Mouse (Mus musculus) midbrain, embryonic 16.5 days (tissue): ENCODE results near the gene Tas2r139. TPM values are rescaled to one million over a fixed set of nuclear protein-coding genes. Genes with fewer than 3 reads are reported as not detected.
"Not testable (repeated sequence)": the region's sequence is repeated elsewhere in the genome, so short reads cannot be mapped to it uniquely, and the experiment has no call there.

Experiments
- ATAC-seq: fragments of 200-750 bp; cut with Nextera tagmentation; 2 replicates; pipeline ENCODE4 v1.8.0; 2017; ENCODE audit warnings: moderate TSS enrichment
- H3K27ac ChIP-seq: fragments of 300-500 bp; sonication (generic); 2 replicates; pipeline ENCODE4 v1.5.1; 2014; ENCODE audit warnings: mild to moderate bottlenecking, low read length, mixed read lengths
- H3K27me3 ChIP-seq: fragments of 300-500 bp; sonication (generic); 2 replicates; pipeline ENCODE4 v1.6.1; 2014; ENCODE audit warnings: low read depth, low read length, mixed read lengths; ENCODE audit not compliant: control insufficient read depth, insufficient read depth
- H3K36me3 ChIP-seq: fragments of 300-500 bp; sonication (generic); 2 replicates; pipeline ENCODE4 v1.6.1; 2014; ENCODE audit warnings: mild to moderate bottlenecking, low read length, moderate library complexity, mixed read lengths; ENCODE audit not compliant: control insufficient read depth, insufficient read depth
- H3K4me1 ChIP-seq: fragments of 300-500 bp; sonication (generic); 2 replicates; pipeline ENCODE4 v1.6.1; 2014; ENCODE audit warnings: mild to moderate bottlenecking, low read length, mixed read lengths; ENCODE audit not compliant: control insufficient read depth, insufficient read depth
- H3K4me2 ChIP-seq: fragments of 300-500 bp; sonication (generic); 2 replicates; pipeline ENCODE4 v1.6.1; 2014; ENCODE audit warnings: mild to moderate bottlenecking, low read length, mixed read lengths
- H3K4me3 ChIP-seq: fragments of 300-500 bp; sonication (generic); 2 replicates; pipeline ENCODE4 v1.5.1; 2014; ENCODE audit warnings: low read depth, mild to moderate bottlenecking, low read length, moderate library complexity, mixed read lengths
- H3K9ac ChIP-seq: fragments of 300-500 bp; sonication (generic); 2 replicates; pipeline ENCODE4 v1.6.1; 2014; ENCODE audit warnings: low read depth, low read length, mixed read lengths
- H3K9me3 ChIP-seq: fragments of 300-500 bp; sonication (generic); replicated peaks from 2 replicates; pipeline ENCODE4 v1.6.1; 2014; ENCODE audit warnings: mild to moderate bottlenecking, low read length, mixed read lengths; ENCODE audit not compliant: control insufficient read depth, poor library complexity, severe bottlenecking
- WGBS: fragments of 180-500 bp; shearing (Covaris S2); extraction: QIAGEN DNeasy Blood & Tissue Kit; methylation state at CpG from one replicate; pipeline ENCODE4 v1.1.7; 2014; 5-methylcytosine and 5-hydroxymethylcytosine counted together
- polyA plus RNA-seq: library from polyadenylated mRNA; unstranded; fragments of >200 nt; fragmentation: Nextera tagmentation; extraction: Ambion mirVana; gene quantifications from 2 replicates; pipeline ENCODE4 v1.2.1, GENCODE M21; 2015

Tas2r139 gene
- polyA plus RNA-seq: not detected in 2 replicates

- no peak within 1 kb of the TSS for H3K4me2 ChIP-seq
- no peak within 1 kb of the TSS for H3K9ac ChIP-seq
- no peak within 1 kb of the TSS for H3K4me3 ChIP-seq
- 71% methylated on average over 3 of the region's 3 CpGs for WGBS
- H3K36me3 ChIP-seq: no peaks in the 10 kb centered on the region
- no peak within 1 kb of the TSS for H3K27ac ChIP-seq
- ATAC-seq: no peak
- H3K4me1 ChIP-seq: no peaks in the 10 kb centered on the region
- H3K9me3 ChIP-seq: no peaks in the 10 kb centered on the region
- H3K27me3 ChIP-seq: no peaks in the 10 kb centered on the region
Observed at GRCm38 (mm10) chr6:42140636-42141035, at the start of gene Tas2r139. TSS of gene Tas2r139 (plus strand) at chr6:42140936.

DNA sequence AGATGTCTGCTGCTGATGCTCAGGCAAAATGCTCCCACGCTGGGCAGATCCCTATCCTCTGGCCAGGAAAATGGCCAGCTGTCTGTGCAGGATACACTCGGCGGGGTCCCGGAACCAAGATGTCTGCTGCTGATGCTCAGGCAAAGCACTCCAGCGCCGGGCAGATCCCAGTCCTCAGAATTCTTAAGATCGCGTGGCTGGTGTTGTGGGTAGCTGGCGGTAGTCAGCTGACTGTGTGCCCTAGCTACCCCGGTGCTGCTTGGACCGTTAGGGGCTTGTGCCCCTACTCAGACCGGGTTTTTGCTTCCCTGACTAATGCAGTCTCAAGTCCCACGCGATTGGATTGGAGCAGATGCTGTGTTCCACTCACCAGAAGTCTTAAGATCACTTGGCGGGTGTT lies 10.4 kb downstream of the Tas2r139 start:
- not testable (repeated sequence) for ATAC-seq, H3K36me3 ChIP-seq

GRCm38 (mm10) chr6:42182462-42182861 lies 41.7 kb downstream of the Tas2r139 start:
- WGBS: 75% methylated on average over 1 of the region's 1 CpGs
- H3K27ac ChIP-seq: no peak overlapping the region
- ATAC-seq: no peak
- no peak overlapping the region for H3K4me3 ChIP-seq
- no peaks in the 10 kb centered on the region for H3K27me3 ChIP-seq
- no peaks in the 10 kb centered on the region for H3K36me3 ChIP-seq
- no peak overlapping the region for H3K9ac ChIP-seq
- H3K4me2 ChIP-seq: no peak overlapping the region
- no peaks in the 10 kb centered on the region for H3K4me1 ChIP-seq
- no peaks in the 10 kb centered on the region for H3K9me3 ChIP-seq

More for the DNA sequence above, 10.4 kb downstream of the Tas2r139 start:
- not testable (repeated sequence) for H3K9ac ChIP-seq, H3K27ac ChIP-seq, H3K4me3 ChIP-seq, H3K4me2 ChIP-seq, H3K27me3 ChIP-seq, H3K4me1 ChIP-seq, H3K9me3 ChIP-seq
- WGBS: 76% methylated on average over 15 of the region's 15 CpGs

- no peak overlapping the region for H3K9ac ChIP-seq
- no peaks in the 10 kb centered on the region for H3K9me3 ChIP-seq
- no peaks in the 10 kb centered on the region for H3K4me1 ChIP-seq
- no peak overlapping the region for H3K4me2 ChIP-seq
- H3K27ac ChIP-seq: no peak overlapping the region
- H3K4me3 ChIP-seq: no peak overlapping the region
- no peak for ATAC-seq
- 51% methylated on average over 3 of the region's 3 CpGs for WGBS
- no peaks in the 10 kb centered on the region for H3K27me3 ChIP-seq
- no peaks in the 10 kb centered on the region for H3K36me3 ChIP-seq
Observed at GRCm38 (mm10) chr6:42186230-42186629, 45.5 kb downstream of the Tas2r139 start.

Other genes starting within 250 kb of the Tas2r139 start
- gene Sval1, start 189.3 kb upstream of the Tas2r139 start, polyA plus RNA-seq: not detected in 2 replicates
- not detected in 2 replicates for gene Sval3, start 172.8 kb upstream of the Tas2r139 start, polyA plus RNA-seq
- not detected in 2 replicates for gene Sva, start 102.5 kb upstream of the Tas2r139 start, polyA plus RNA-seq
- not detected in 2 replicates for gene Tas2r144, start 74.4 kb downstream of the Tas2r139 start, polyA plus RNA-seq
- 8.5 and 9.9 TPM in 2 replicates for gene Gstk1, start 105.0 kb downstream of the Tas2r139 start, polyA plus RNA-seq
- not detected in 2 replicates for gene Tmem139, start 121.0 kb downstream of the Tas2r139 start, polyA plus RNA-seq
- 36.3 and 40.5 TPM in 2 replicates for gene Casp2, start 124.0 kb downstream of the Tas2r139 start, polyA plus RNA-seq
- gene Clcn1, start 145.7 kb downstream of the Tas2r139 start, polyA plus RNA-seq: 1.3 and 1.5 TPM in 2 replicates
- 7.8 and 8.4 TPM in 2 replicates for gene Fam131b, start 183.7 kb downstream of the Tas2r139 start, polyA plus RNA-seq
- gene Zyx, start 208.7 kb downstream of the Tas2r139 start, polyA plus RNA-seq: 55.1 and 56.5 TPM in 2 replicates
- gene Epha1, start 232.3 kb downstream of the Tas2r139 start, polyA plus RNA-seq: 0.47 and 0.94 TPM in 2 replicates